Mouse (Mus musculus) stomach, embryonic 16.5 days (tissue): ENCODE measurements around the gene Prelp. TPM values are rescaled to one million over a fixed set of nuclear protein-coding genes. Genes with fewer than 3 reads are reported as not detected.
"Not testable (repeated sequence)": the region's sequence is repeated elsewhere in the genome, so short reads cannot be mapped to it uniquely, and the experiment has no call there.

Source experiments
- ATAC-seq: fragments of 200-750 bp; cut with Nextera tagmentation; 2 replicates; pipeline ENCODE4 v1.8.0; 2017; ENCODE audit warnings: moderate number of reproducible peaks, moderate TSS enrichment; ENCODE audit not compliant: insufficient read depth, low FRiP score
- H3K27ac ChIP-seq: fragments of 300-500 bp; sonication (generic); 2 replicates; pipeline ENCODE4 v1.5.1; 2014; ENCODE audit warnings: low read length
- H3K27me3 ChIP-seq: fragments of 300-500 bp; sonication (generic); 2 replicates; pipeline ENCODE4 v1.6.1; 2014; ENCODE audit warnings: low read length, control low read depth, mixed read lengths; ENCODE audit not compliant: control insufficient read depth, insufficient read depth
- H3K36me3 ChIP-seq: fragments of 300-500 bp; sonication (generic); 2 replicates; pipeline ENCODE4 v1.6.1; 2014; ENCODE audit warnings: low read length; ENCODE audit not compliant: control insufficient read depth, insufficient read depth
- H3K4me1 ChIP-seq: fragments of 300-500 bp; sonication (generic); 2 replicates; pipeline ENCODE4 v1.6.1; 2014; ENCODE audit warnings: low read length, control low read depth, mixed read lengths; ENCODE audit not compliant: control insufficient read depth, insufficient read depth
- H3K4me2 ChIP-seq: fragments of 300-500 bp; sonication (generic); 2 replicates; pipeline ENCODE4 v1.6.1; 2014; ENCODE audit warnings: low read depth, low read length, mixed read lengths
- H3K4me3 ChIP-seq: fragments of 300-500 bp; sonication (generic); replicated peaks from 2 replicates; pipeline ENCODE4 v1.5.1; 2014; ENCODE audit warnings: mild to moderate bottlenecking, low read length
- H3K9ac ChIP-seq: fragments of 300-500 bp; sonication (generic); 2 replicates; pipeline ENCODE4 v1.6.1; 2014; ENCODE audit warnings: low read length
- H3K9me3 ChIP-seq: fragments of 300-500 bp; sonication (generic); replicated peaks from 2 replicates; pipeline ENCODE4 v1.6.1; 2016; ENCODE audit warnings: low read length, control low read depth; ENCODE audit not compliant: control insufficient read depth
- WGBS: fragments of 180-500 bp; shearing (Covaris S2); extraction: QIAGEN DNeasy Blood & Tissue Kit; methylation state at CpG from one replicate; pipeline ENCODE4 v1.1.7; 2014; 5-methylcytosine and 5-hydroxymethylcytosine counted together
- polyA plus RNA-seq: library from polyadenylated mRNA; unstranded; fragments of >200 nt; fragmentation: Nextera tagmentation; extraction: Ambion mirVana; gene quantifications from 2 replicates; pipeline ENCODE4 v1.2.1, GENCODE M21; 2015

Gene Prelp
- polyA plus RNA-seq = 3.5 and 4.5 TPM in 2 replicates

DNA sequence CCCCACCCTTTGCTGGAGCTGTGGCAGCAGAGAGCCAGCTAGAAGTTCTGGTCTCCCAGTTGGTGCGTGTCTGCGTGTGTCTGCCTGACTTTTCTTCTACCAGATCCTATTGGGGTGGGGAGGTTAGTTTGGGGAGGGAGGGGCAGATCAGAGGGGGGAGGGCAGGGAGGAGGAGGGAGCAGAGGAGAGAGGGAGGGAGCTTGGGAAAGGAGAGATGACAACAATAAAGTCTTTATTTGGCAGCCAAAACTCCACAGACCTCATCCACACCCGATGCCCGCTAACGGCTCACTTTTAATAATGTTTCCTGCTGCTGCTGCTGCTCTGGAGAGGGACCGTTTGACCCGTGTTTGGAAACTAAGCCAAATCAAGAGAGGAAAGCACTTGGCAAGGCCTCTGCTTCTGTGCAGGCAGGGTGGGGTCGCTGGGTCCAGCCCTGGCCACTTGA is at the start of gene Prelp:
Prelp (minus strand) TSS at position 111 of the 448 bp plus-strand sequence.
- no peaks in the 10 kb centered on the region for H3K36me3 ChIP-seq
- peak; percentile 39; the same call in 1 of the 2 replicates for ATAC-seq
- peak within 1 kb of the TSS; percentile 61 for H3K27ac ChIP-seq
- H3K9me3 ChIP-seq = no peaks in the 10 kb centered on the region
- H3K9ac ChIP-seq = peak within 1 kb of the TSS; percentile 34
- H3K4me3 ChIP-seq = 0 out of 2 replicates have a peak within 1 kb of the TSS, but pooled peaks have one; percentile 4
- peak within 1 kb of the TSS; percentile 13; the same call in 1 of the 2 replicates for H3K4me2 ChIP-seq
- 12% methylated on average over 8 of the region's 8 CpGs for WGBS
- H3K27me3 ChIP-seq = no peaks in the 10 kb centered on the region
- H3K4me1 ChIP-seq = peaks cover 44% of the 10 kb centered on the region

DNA sequence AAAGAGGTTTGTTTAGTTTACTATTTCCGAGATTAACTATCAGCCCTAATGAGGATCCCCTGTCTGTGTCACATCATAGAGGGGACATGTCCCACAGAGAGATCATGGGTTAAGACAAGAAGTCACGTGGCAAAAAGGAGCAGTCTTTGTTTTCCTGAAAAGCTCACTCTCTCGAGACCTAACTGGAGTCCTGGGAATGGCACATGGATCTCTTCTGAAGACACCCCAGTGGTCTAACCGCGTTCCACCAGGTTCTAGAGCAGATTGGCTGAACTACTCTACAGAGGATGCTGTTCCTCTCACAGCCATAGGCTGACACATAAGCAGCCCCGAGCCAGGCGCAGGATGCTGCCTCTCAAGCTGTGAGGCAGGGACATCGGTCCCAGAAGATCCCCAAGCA is 48.2 kb upstream of the Prelp start:
- Histone ChIP-seq H3K9ac (no peak overlapping the region), H3K9me3 (no peaks in the 10 kb centered on the region), H3K4me2 (no peak overlapping the region), H3K27ac (0 out of 2 replicates have a peak overlapping the region, but pooled peaks have one; percentile 6), H3K4me1 (peaks cover 22% of the 10 kb centered on the region), H3K27me3 (no peaks in the 10 kb centered on the region), H3K36me3 (no peaks in the 10 kb centered on the region), H3K4me3 (no peak overlapping the region)
- 82% methylated on average over 8 of the region's 8 CpGs for WGBS
- ATAC-seq = no peak

DNA sequence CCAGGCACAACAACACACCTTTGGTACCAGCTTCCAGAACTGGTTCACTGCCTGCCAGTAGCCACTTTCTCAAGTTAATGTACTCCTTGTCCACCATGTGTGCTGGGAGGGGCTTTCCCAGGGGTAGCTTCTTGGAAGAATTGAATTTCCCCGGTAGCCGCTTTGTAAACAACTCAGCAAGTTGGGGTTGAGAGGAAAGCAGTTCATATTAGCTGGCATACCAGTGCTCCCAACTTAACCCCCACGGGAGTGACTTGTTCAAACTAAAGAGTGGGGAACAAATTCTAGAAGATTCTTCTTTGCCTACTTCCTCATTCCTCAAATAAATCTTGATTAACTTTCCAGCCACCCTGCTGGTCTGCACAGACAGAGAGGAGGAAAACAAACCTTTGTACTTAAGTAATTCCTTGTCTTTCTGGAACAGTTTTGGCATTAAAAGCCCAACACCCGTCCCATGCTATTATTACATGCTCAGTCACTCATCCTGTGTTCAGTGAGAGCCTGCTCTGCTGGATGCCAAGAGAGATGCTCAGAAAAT is 47.6 kb upstream of the Prelp start:
- Histone ChIP-seq H3K4me2 (no peak overlapping the region), H3K4me1 (peaks cover 22% of the 10 kb centered on the region), H3K4me3 (no peak overlapping the region), H3K27me3 (no peaks in the 10 kb centered on the region), H3K27ac (peak overlapping the region; percentile 12; the same call in 1 of the 2 replicates), H3K9ac (no peak overlapping the region), H3K36me3 (no peaks in the 10 kb centered on the region), H3K9me3 (no peaks in the 10 kb centered on the region)
- WGBS = 35% methylated on average over 4 of the region's 4 CpGs
- no peak for ATAC-seq

DNA sequence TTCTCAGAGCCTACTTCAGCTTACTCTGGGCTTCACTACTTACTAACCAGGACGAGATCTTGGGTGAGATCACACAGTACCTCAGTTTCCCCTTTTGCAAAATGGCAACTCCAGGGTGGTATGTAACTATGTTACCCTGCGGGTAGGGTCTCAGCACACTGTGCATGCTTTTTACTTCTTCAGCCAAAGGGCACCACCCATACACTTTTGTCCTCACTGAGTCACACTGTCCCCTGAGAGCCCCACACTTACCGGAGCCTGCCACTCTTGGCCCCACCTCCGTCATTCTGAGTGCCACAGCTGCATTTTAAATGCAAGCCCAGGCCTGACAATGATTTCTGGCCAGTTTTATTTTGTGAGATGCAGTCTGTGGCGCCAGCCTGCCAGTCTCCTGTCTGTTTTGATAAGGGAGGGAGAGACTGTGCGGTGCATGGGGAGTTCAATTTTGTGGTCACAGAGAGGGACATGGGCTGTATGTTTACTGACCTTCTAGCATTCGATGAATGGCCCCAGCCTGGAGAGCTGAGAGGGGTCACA is 46.3 kb upstream of the Prelp start:
- Histone ChIP-seq H3K36me3 (no peaks in the 10 kb centered on the region), H3K27ac (peak overlapping the region; percentile 73)

DNA sequence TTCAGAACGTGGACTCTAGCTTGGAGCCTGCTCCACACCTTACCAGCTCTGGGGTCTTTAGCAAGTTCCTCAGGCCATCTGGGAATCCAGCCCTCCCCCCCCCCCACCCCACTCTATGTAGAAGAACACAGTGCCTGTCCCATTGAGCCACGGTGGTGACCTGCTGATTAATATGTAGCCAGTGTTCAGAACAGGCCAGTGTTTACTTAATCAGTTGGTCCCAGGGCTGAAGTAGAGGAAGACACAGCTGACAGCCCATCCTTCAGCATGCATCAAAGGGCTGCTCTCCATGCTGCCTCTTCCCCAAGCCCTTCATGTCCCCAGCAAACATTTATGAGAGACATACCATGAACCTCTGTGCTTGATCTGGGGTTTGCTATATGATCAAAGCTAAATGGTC is 44.8 kb upstream of the Prelp start:
- Histone ChIP-seq H3K4me2 (no peak overlapping the region), H3K27me3 (no peaks in the 10 kb centered on the region), H3K36me3 (no peaks in the 10 kb centered on the region), H3K9ac (no peak overlapping the region), H3K4me1 (peaks cover 33% of the 10 kb centered on the region), H3K27ac (peak overlapping the region; percentile 90), H3K9me3 (no peaks in the 10 kb centered on the region), H3K4me3 (no peak overlapping the region)
- 40% methylated on average over 2 of the region's 2 CpGs for WGBS
- ATAC-seq = no peak

More for the DNA sequence above, 46.3 kb upstream of the Prelp start:
- Histone ChIP-seq H3K4me2 (no peak overlapping the region), H3K4me3 (no peak overlapping the region), H3K27me3 (no peaks in the 10 kb centered on the region), H3K4me1 (peaks cover 22% of the 10 kb centered on the region), H3K9ac (no peak overlapping the region), H3K9me3 (no peaks in the 10 kb centered on the region)
- peak; percentile 54; the same call in 1 of the 2 replicates for ATAC-seq
- WGBS = 60% methylated on average over 7 of the region's 7 CpGs

DNA sequence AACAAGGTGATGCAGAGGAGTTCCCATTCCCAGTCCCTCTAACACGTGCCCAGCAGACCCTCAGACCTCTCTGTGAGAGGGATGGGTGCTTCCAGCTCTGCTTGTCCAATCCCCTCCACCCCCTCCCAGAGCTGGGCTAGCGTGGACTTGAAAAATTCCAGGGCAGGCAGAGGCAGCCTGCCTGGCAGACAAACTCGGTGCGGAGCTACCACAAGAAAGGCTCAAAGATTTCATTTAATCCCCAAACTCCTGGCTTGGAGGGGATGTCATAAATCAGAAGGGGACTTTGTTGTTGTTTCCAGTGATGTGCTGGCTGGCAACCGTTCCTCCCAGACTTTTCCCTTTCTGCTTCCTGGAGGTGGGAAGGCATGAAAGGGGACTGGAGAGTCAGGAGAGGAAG is 44.1 kb upstream of the Prelp start:
- H3K4me2 ChIP-seq = no peak overlapping the region
- no peak for ATAC-seq
- WGBS = 20% methylated on average over 5 of the region's 5 CpGs
- no peaks in the 10 kb centered on the region for H3K36me3 ChIP-seq
- H3K4me3 ChIP-seq = no peak overlapping the region
- no peaks in the 10 kb centered on the region for H3K27me3 ChIP-seq
- peaks cover 37% of the 10 kb centered on the region for H3K4me1 ChIP-seq
- H3K9ac ChIP-seq = peak overlapping the region; percentile 14; the same call in 1 of the 2 replicates
- no peaks in the 10 kb centered on the region for H3K9me3 ChIP-seq
- H3K27ac ChIP-seq = peak overlapping the region; percentile 90

DNA sequence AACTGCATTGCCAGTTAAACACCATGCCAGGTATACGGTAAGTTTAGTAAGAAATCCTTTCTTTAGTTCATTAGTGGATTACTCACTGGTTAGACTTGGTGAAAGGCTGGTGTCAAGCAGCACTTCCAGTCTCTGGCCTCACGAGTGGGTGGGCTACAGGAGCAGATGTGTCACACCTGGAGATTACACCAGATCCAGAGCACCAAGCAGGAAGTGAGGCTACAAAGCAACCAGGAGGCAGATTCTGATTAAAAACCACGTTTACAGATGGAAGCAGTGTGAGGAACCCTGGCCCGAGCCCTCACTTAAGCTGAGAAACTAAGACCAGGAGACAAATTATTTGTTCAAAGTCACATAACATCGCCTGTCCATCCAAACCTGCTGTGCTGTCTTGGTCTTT is 43.5 kb upstream of the Prelp start:
- no peaks in the 10 kb centered on the region for H3K27me3 ChIP-seq
- H3K9ac ChIP-seq = peak overlapping the region; percentile 14; the same call in 1 of the 2 replicates
- H3K4me1 ChIP-seq = peaks cover 38% of the 10 kb centered on the region
- no peaks in the 10 kb centered on the region for H3K36me3 ChIP-seq
- ATAC-seq = no peak
- H3K4me3 ChIP-seq = no peak overlapping the region
- WGBS = 53% methylated on average over 5 of the region's 5 CpGs
- no peak overlapping the region for H3K4me2 ChIP-seq
- H3K9me3 ChIP-seq = no peaks in the 10 kb centered on the region
- peak overlapping the region; percentile 90 for H3K27ac ChIP-seq

DNA sequence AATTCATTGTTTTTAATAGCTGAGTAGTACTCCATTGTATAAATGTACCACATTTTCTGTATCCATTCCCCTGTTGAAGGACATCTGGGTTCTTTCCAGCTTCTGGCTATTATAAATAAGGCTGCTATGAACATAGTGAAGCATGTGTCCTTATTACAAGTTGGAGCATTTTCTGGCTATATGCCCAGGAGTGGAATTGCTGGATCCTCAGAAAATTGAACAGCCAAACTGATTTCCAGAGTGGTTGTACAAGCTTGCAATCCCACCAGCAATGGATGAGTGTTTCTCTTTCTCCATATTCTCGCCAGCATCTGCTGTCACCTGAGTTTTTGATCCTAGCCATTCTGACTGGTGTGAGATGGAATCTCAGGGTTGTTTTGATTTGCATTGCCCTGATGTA is 42.4 kb upstream of the Prelp start:
- not testable (repeated sequence) for ATAC-seq, H3K36me3 ChIP-seq, H3K4me3 ChIP-seq, H3K27ac ChIP-seq, H3K4me2 ChIP-seq, H3K9ac ChIP-seq, H3K27me3 ChIP-seq, H3K9me3 ChIP-seq
- WGBS = 97% methylated on average over 1 of the region's 1 CpGs
- peaks cover 40% of the 10 kb centered on the region for H3K4me1 ChIP-seq

DNA sequence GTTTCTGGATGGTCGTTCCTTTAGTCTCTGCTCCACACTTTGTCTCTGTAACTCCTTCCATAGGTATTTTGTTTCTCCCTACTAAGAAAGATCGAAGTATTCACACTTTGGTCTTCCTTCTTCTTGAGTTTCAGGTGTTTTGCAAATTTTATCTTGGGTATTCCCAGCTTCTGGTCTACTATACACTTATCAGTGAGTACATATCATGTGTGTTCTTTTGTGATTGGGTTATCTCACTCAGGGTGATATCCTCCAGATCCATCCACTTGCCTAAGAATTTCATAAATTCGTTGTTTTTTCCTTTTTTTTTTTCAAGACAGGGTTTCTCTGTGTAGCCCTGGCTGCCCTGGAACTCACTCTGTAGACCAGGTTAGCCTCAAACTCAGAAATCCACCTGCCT is 41.9 kb upstream of the Prelp start:
- H3K36me3 ChIP-seq, H3K4me3 ChIP-seq, H3K27me3 ChIP-seq, ATAC-seq, H3K27ac ChIP-seq, H3K9ac ChIP-seq, H3K4me2 ChIP-seq, H3K9me3 ChIP-seq: not testable (repeated sequence)
- WGBS = 87% methylated on average over 3 of the region's 3 CpGs
- peaks cover 38% of the 10 kb centered on the region for H3K4me1 ChIP-seq
